Mouse (Mus musculus) mature B cell (primary cell): ENCODE results near the gene Scn9a.

ENCODE experiments used
- in situ Hi-C: fragments of 300-500 bp; cut with MboI; formaldehyde crosslinking; loops from 2 replicates; pipeline ENCODE4 v1.14.3; 2019

The Scn9a gene

GRCm38 (mm10) chr2:66463916-66464315, 170.8 kb downstream of the Scn9a start:
- in situ Hi-C loops: no loop called here

- in situ Hi-C loops: no loop called here
Observed at GRCm38 (mm10) chr2:66462458-66462857, 172.3 kb downstream of the Scn9a start.

GRCm38 (mm10) chr2:66440711-66441110, 194.1 kb downstream of the Scn9a start, which contains the start of gene Scn1a:
Scn1a (minus strand) TSS chr2:66440840.
- in situ Hi-C loops: no loop called here

GRCm38 (mm10) chr2:66439764-66440471, 194.8 kb downstream of the Scn9a start:
- in situ Hi-C loops: no loop called here

- in situ Hi-C loops: no loop called here
Observed at GRCm38 (mm10) chr2:66436286-66436685, 198.5 kb downstream of the Scn9a start.
